Mouse (Mus musculus) ovary, postnatal 14 days (tissue): ENCODE data around the gene 9030025P20Rik.
"Not testable (repeated sequence)": the region's sequence is repeated elsewhere in the genome, so short reads cannot be mapped to it uniquely, and the experiment has no call there.

Experiments
- DNase-seq: peaks from one replicate; pipeline ENCODE4 v3.0.0; 2022; ENCODE audit warnings: low spot score

The 9030025P20Rik gene

GRCm38 (mm10) chr17:14990116-14990702 lies 11.9 kb downstream of the 9030025P20Rik start:
- not testable (repeated sequence) for DNase-seq

- not testable (repeated sequence) for DNase-seq
Measured at GRCm38 (mm10) chr17:14992522-14993138, 14.4 kb downstream of the 9030025P20Rik start.

GRCm38 (mm10) chr17:14993139-14993832 lies 15.0 kb downstream of the 9030025P20Rik start:
- DNase-seq: not testable (repeated sequence)

- not testable (repeated sequence) for DNase-seq
Measured at GRCm38 (mm10) chr17:14994140-14994539, 15.9 kb downstream of the 9030025P20Rik start.

GRCm38 (mm10) chr17:15000047-15000446 lies 21.8 kb downstream of the 9030025P20Rik start:
- not testable (repeated sequence) for DNase-seq

- DNase-seq: not testable (repeated sequence)
Measured at GRCm38 (mm10) chr17:15009088-15009487, 30.8 kb downstream of the 9030025P20Rik start.

- not testable (repeated sequence) for DNase-seq
Measured at GRCm38 (mm10) chr17:15009706-15010413, 31.6 kb downstream of the 9030025P20Rik start, which contains the start of gene Gm3435. TSS of gene Gm3435 (plus strand) at chr17:15010176.

- not testable (repeated sequence) for DNase-seq
Measured at GRCm38 (mm10) chr17:15021503-15022220, 43.4 kb downstream of the 9030025P20Rik start.

- DNase-seq: not testable (repeated sequence)
Measured at GRCm38 (mm10) chr17:15023878-15024492, 45.7 kb downstream of the 9030025P20Rik start.

GRCm38 (mm10) chr17:15024502-15025193 lies 46.4 kb downstream of the 9030025P20Rik start:
- DNase-seq: not testable (repeated sequence)

- not testable (repeated sequence) for DNase-seq
Measured at GRCm38 (mm10) chr17:15025513-15025912, 47.2 kb downstream of the 9030025P20Rik start.

GRCm38 (mm10) chr17:15031414-15031813 lies 53.1 kb downstream of the 9030025P20Rik start:
- DNase-seq: not testable (repeated sequence)

GRCm38 (mm10) chr17:15040455-15040854 lies 62.2 kb downstream of the 9030025P20Rik start:
- DNase-seq: not testable (repeated sequence)
